Mouse (Mus musculus): ENCODE data around the gene Rtn2. TPM values are rescaled to one million over a fixed set of nuclear protein-coding genes. Genes with fewer than 3 reads are reported as not detected.

Gene Rtn2
- polyA plus RNA-seq, 1 experiment from 2014 or later: 26.1 TPM

DNA sequence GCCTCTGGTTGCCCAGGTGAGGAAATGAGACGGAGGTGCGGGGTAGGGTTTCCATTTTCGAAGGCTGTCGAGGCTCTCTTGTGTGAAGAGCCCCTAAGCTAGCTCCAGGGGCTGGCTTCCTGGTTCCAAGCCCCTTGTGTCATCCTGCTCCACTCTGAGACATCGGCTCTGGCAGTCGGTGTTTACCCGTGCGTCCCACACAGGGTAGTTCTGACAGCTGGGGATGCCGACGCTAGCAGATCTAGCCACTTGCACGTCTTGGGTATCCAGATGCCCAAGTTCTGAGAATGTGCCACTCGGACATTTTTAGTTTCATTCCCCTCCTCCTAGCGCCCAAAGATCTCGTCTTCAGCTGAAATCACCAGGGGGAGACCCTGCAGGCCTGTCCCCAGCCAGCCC lies 981 bp downstream of the Rtn2 start:
- Histone ChIP-seq H3K4me2 (peak overlapping the region; percentile 96), H3K27ac (replicated peaks) (no peak overlapping the region), H3K4me1 (peaks cover 18% of the 10 kb centered on the region), H3K9me3 (no peaks in the 10 kb centered on the region), H3K9ac (no peak overlapping the region), H3K36me3 (no peaks in the 10 kb centered on the region), H3K4me3 (peak overlapping the region; percentile 63), H3K27me3 (replicated peaks) (peaks cover 69% of the 10 kb centered on the region)
- 31% methylated on average over 14 of the region's 14 CpGs for WGBS
- ATAC-seq (ENCODE audit: extremely low read depth, insufficient number of reproducible peaks, low FRiP score, low TSS enrichment): no peak

DNA sequence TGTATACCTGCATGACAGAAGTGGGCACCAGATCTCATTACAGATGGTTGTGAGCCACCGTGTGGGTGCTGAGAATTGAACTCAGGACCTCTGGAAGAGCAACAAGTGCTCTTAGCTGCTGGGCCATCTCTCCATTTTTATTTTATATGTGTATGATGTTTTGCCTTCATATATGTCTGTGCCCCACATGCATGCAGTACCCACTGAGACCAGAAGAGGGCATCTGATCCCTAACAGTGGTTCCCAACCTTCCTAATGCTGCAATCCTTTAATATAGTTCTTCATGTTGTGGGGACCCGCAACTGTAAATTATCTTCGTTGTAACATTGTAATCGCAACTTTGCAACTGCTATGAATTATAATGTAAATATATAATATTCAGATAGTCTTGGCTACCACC lies 2.3 kb downstream of the Rtn2 start:
- 19% methylated on average over 4 of the region's 4 CpGs for WGBS
- H3K36me3 ChIP-seq: no peaks in the 10 kb centered on the region

DNA sequence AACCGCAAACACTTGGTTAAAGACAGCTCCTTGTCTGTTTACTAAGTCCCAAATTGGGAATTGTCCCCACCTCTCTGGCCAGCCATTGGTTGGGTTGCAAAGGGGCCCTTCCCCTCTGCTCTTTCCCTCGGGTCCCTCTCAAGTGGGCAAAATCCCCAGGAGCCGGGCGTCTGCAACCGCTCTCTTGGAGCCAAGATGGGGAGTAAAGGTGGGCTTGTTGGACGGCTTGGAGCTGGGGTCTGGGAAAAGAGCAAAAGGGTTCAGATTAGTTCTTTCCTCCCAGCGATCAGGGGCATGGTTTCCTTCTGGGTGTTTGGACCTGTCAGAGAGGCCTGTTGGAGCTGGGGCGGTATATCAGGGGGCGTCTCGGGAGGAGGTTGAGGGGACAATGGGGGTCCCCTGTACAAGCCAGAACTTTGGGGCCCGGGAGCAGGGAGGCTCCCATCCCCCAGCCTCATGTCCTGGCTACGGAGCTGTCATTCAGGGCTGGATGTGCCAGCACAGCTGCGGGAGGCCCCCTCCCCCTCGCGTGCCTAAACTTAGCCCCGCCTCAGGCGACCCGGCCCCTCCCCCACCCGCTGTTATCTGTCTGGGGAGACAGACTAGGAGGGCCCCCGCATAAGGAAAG lies 8.7 kb downstream of the Rtn2 start:
- Histone ChIP-seq H3K36me3 (no peaks in the 10 kb centered on the region), H3K4me3 (peak overlapping the region; percentile 69), H3K27ac (replicated peaks) (peak overlapping the region; percentile 86), H3K9me3 (no peaks in the 10 kb centered on the region), H3K4me2 (peak overlapping the region; percentile 90), H3K27me3 (replicated peaks) (peaks cover 6% of the 10 kb centered on the region), H3K9ac (peak overlapping the region; percentile 84), H3K4me1 (peaks cover 23% of the 10 kb centered on the region)
- ATAC-seq (ENCODE audit: extremely low read depth, insufficient number of reproducible peaks, low FRiP score, low TSS enrichment): peak; percentile 65; the same call in 1 of the 2 replicates
- under 1% methylated on average over 20 of the region's 20 CpGs for WGBS

More for the DNA sequence above, 2.3 kb downstream of the Rtn2 start:
- H3K27ac ChIP-seq (replicated peaks): no peak overlapping the region
- H3K9ac ChIP-seq: no peak overlapping the region
- no peak overlapping the region for H3K4me2 ChIP-seq
- H3K27me3 ChIP-seq (replicated peaks): peaks cover 56% of the 10 kb centered on the region
- ATAC-seq (ENCODE audit: extremely low read depth, insufficient number of reproducible peaks, low FRiP score, low TSS enrichment): no peak
- H3K4me1 ChIP-seq: peaks cover 10% of the 10 kb centered on the region
- no peaks in the 10 kb centered on the region for H3K9me3 ChIP-seq
- no peak overlapping the region for H3K4me3 ChIP-seq

DNA sequence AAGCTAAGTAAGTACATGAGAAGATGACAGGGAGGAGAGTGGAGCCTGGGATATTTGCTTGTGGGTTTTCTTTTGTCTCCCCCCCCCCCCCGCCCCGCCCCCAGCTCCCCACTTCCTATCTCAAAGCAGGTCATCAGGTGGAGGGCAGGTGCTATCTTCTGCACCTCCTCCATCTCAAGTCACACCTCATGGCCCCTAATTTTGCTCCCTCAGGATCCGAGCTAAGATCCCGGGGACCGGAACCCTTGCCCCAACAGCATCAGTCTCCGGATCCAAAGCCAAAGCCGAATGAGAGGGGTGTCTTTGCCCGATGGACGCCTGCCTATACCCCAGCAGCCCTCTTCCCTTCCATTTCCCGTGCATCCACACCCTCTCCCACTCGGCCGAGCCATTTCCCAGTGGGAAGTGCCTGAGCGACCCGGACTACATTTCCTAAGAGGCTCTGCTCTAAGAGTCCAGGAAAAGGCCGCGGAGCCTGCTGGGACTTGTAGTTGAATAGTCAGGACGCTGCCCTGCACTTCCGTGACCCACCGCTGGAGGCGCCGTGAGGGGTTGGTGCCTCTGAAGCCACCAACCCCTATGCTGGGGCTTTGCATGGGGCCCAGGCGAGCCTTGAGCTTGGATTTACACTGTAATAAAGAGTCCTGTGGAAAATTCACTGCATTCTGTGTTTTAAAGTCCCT lies 13.2 kb downstream of the Rtn2 start:
- Histone ChIP-seq H3K4me2 (peak overlapping the region; percentile 68), H3K9ac (peak overlapping the region; percentile 72), H3K9me3 (no peaks in the 10 kb centered on the region), H3K27me3 (replicated peaks) (no peaks in the 10 kb centered on the region), H3K36me3 (no peaks in the 10 kb centered on the region), H3K4me1 (peaks cover 20% of the 10 kb centered on the region), H3K27ac (replicated peaks) (no peak overlapping the region), H3K4me3 (peak overlapping the region; percentile 43)
- WGBS: 15% methylated on average over 22 of the region's 22 CpGs
- peak; percentile 34; the same call in 1 of the 2 replicates for ATAC-seq (ENCODE audit: extremely low read depth, insufficient number of reproducible peaks, low FRiP score, low TSS enrichment)

DNA sequence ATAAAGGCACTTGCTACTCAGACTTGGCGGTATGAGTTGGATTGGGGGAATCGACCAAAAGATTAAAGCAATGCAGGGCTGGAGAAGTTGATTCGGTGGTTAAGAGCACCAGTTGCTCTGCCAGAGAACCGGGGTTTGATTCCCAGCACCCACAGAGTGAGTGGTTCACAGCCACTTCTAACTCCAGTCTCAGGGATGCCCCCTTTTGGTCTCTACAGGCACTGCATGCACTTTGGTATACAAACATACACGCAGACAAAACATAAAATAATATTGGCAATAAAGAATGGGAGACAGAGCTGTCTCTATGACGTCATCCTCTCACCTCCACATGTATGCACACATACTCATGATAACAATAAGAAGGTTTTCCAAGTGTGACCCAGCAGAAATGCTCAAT lies 14.6 kb downstream of the Rtn2 start:
- peaks cover 7% of the 10 kb centered on the region for H3K27me3 ChIP-seq (replicated peaks)
- 83% methylated on average over 6 of the region's 6 CpGs for WGBS
- H3K4me3 ChIP-seq: no peak overlapping the region
- H3K27ac ChIP-seq (replicated peaks): no peak overlapping the region
- ATAC-seq (ENCODE audit: extremely low read depth, insufficient number of reproducible peaks, low FRiP score, low TSS enrichment): no peak
- no peak overlapping the region for H3K4me2 ChIP-seq
- no peaks in the 10 kb centered on the region for H3K9me3 ChIP-seq
- H3K4me1 ChIP-seq: peaks cover 16% of the 10 kb centered on the region
- H3K36me3 ChIP-seq: no peaks in the 10 kb centered on the region
- H3K9ac ChIP-seq: no peak overlapping the region

DNA sequence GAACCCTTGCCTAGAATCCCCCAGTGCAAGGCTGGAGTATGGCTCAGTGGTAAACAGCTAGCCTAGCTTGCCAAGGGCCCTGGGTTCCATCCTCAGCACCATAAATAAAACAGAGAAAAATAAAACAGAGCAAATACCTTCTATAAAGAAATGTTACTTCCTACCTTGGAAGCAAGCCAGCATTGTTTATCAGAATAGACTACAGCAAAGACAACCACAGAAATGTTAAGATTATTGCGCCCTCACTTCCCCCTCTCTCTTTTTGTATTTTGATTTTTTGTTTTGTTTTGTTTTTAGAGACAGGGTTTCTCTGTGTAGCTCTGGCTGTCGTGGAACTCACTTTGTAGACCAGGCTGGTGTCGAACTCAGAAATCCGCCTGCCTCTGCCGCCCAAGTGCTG lies 15.4 kb downstream of the Rtn2 start:
- Histone ChIP-seq H3K4me1 (peaks cover 17% of the 10 kb centered on the region), H3K36me3 (no peaks in the 10 kb centered on the region), H3K27me3 (replicated peaks) (peaks cover 15% of the 10 kb centered on the region), H3K4me2 (no peak overlapping the region), H3K9ac (no peak overlapping the region), H3K4me3 (no peak overlapping the region), H3K27ac (replicated peaks) (no peak overlapping the region), H3K9me3 (no peaks in the 10 kb centered on the region)
- 80% methylated on average over 5 of the region's 5 CpGs for WGBS
- ATAC-seq (ENCODE audit: extremely low read depth, insufficient number of reproducible peaks, low FRiP score, low TSS enrichment): no peak

DNA sequence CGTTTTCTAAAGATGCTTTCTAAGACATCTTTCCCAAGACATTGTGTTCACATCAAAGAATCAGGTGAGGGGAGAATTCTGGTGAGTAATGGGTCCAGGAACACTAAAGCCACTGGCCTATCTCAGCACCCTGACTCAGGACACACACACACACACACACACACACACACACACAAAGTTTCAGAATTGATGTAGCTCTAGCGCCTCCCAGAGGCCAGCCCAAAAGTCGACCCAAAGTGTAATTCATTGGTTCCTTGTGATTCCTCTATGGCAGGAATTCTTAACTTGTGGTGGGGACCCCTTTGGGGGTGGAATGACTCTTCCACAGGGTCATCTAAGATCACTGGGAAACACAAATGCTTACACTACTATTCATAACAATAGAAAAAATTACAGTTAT lies 16.8 kb downstream of the Rtn2 start:
- Histone ChIP-seq H3K9ac (no peak overlapping the region), H3K9me3 (no peaks in the 10 kb centered on the region), H3K27ac (replicated peaks) (no peak overlapping the region), H3K4me3 (no peak overlapping the region), H3K27me3 (replicated peaks) (peaks cover 29% of the 10 kb centered on the region), H3K36me3 (no peaks in the 10 kb centered on the region), H3K4me1 (peaks cover 25% of the 10 kb centered on the region), H3K4me2 (no peak overlapping the region)
- no peak for ATAC-seq (ENCODE audit: extremely low read depth, insufficient number of reproducible peaks, low FRiP score, low TSS enrichment)
- 16% methylated on average over 3 of the region's 3 CpGs for WGBS

DNA sequence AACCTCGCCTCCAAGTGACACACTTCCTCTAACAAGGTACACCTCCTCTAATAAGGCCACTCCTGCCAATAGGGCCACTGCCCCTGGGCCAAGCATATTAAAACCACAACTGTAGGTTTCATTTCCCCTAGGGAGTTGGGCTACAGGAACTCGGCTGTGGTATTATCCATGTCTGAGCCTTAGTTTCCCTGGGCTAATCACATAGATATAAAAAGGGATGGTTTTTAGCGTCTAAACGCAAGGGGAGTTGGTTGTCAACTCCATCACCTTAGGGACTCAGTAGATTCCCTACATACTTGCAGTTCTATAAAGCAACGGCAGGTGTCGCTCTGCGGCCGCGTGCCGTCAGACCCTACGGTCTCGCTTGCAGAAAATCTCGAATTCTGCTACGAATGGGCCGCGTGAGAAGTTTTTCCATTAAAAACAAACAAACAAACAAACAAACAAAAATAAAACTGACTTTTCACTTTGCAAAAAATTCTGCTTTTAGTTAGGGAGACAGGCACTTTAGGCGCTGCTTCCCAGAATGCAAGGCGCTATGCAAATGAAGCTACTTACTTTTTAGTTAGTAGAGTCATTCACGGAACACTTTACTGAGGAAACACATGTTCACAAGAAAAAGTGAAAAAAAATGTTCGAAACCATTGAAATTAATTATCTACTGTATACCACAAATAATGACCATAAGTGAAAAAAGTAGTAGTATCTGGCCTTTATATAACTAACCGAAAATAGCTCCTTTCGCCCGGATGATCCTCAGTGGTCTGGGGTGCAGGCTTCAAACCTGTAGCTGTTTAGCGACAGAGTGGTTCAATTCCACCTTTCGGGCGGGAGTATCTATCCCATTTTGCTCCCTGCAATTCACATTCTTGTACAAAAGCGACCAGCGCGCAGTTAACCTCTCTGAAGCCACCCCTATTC lies 18.3 kb downstream of the Rtn2 start:
- Histone ChIP-seq H3K4me2 (peak overlapping the region; percentile 65), H3K27ac (replicated peaks) (no peak overlapping the region; the same call in 1 of the 2 replicates), H3K4me1 (peaks cover 35% of the 10 kb centered on the region), H3K27me3 (replicated peaks) (peaks cover 44% of the 10 kb centered on the region), H3K9ac (peak overlapping the region; percentile 55), H3K9me3 (no peaks in the 10 kb centered on the region), H3K4me3 (peak overlapping the region; percentile 53), H3K36me3 (no peaks in the 10 kb centered on the region)
- WGBS: under 1% methylated on average over 29 of the region's 29 CpGs
- 0 out of 2 replicates have a peak, but pooled peaks have one; percentile 49 for ATAC-seq (ENCODE audit: extremely low read depth, insufficient number of reproducible peaks, low FRiP score, low TSS enrichment)

DNA sequence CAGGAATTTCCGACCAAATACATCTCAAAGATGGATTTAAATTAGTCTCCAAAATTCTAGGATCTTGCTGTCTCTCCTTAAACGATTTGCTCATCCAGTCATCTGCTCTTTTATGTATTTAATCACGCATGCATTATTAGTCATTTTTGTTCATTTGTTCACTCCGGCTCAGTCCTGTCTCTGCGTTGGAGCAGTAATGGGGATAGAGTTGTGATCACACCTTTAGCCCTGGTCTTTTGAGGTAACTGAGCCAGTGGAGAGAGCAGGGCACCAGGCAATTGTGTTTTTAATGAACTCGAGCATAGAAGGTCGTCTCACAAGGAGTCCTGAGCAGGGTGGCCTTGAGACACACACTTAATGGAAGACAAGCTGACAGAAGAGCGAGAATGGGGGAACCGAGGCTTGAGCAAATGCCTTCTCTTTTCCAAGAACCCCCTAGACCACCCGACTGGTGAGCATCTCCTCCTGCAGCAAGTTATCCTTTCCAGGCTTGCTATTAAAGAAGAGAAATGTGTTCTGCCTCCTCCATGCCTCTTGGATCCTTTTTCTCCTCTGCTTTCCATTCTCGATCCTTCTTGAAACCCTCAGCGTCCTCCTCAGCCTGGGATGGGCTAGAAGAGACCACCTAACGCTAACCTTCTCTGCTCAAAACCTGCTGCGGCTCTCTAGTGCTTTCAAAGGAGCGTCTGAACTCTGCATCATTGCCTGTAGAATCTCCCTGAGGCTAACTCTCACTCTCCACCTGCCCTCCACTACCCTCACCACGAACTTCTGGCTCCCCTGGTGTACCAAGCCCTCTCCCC lies 19.2 kb downstream of the Rtn2 start:
- peaks cover 54% of the 10 kb centered on the region for H3K27me3 ChIP-seq (replicated peaks)
- peak overlapping the region; percentile 55 for H3K9ac ChIP-seq
- ATAC-seq (ENCODE audit: extremely low read depth, insufficient number of reproducible peaks, low FRiP score, low TSS enrichment): no peak
- H3K27ac ChIP-seq (replicated peaks): no peak overlapping the region
- H3K9me3 ChIP-seq: no peaks in the 10 kb centered on the region
- peaks cover 35% of the 10 kb centered on the region for H3K4me1 ChIP-seq
- WGBS: 13% methylated on average over 16 of the region's 16 CpGs
- H3K4me3 ChIP-seq: peak overlapping the region; percentile 53
- H3K36me3 ChIP-seq: no peaks in the 10 kb centered on the region
- peak overlapping the region; percentile 65 for H3K4me2 ChIP-seq

DNA sequence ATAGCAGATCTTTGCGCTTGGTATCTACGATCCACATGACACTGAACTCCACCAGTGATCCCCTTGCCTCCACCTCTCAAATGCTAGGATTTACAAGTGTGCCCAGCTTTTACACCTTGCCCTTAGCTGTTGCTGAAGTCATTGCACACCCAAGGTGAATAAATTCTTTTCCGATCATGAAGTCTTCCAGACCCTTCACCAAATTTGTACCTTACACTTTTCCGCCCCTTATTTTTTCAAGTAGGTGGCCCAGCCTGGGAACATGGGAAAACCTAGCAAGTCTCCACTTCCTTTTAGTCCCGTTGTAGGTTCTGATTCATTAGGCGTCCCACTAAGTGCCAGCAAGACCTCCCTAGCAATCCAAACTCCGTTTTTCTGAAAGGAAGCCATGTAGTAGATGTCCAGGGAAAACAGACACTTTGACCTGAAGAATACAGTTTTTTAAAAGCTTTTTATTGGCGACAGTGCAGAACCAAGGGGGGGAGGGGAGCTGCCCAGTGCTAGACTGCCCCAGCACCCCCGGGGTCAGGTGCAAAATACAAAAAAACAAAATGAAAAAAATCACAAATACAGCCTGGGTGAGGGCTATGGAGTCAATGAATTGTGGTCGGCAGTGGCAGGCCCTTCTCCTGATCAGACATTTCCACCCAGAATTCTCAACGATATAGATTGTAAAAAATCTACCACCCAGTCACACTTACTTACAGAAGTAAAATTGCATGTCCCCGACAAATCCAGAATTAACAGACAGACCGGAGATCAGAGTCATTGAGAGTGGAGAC lies 20.0 kb downstream of the Rtn2 start:
- H3K27me3 ChIP-seq (replicated peaks): peaks cover 61% of the 10 kb centered on the region

More for the DNA sequence above, 20.0 kb downstream of the Rtn2 start:
- peak overlapping the region; percentile 53; the same call in 1 of the 2 replicates for H3K4me3 ChIP-seq
- H3K36me3 ChIP-seq: no peaks in the 10 kb centered on the region
- H3K9ac ChIP-seq: peak overlapping the region; percentile 55
- no peak overlapping the region for H3K27ac ChIP-seq (replicated peaks)
- WGBS: 43% methylated on average over 13 of the region's 13 CpGs
- peaks cover 36% of the 10 kb centered on the region for H3K4me1 ChIP-seq
- peak overlapping the region; percentile 65; the same call in 1 of the 2 replicates for H3K4me2 ChIP-seq
- H3K9me3 ChIP-seq: no peaks in the 10 kb centered on the region
- ATAC-seq (ENCODE audit: extremely low read depth, insufficient number of reproducible peaks, low FRiP score, low TSS enrichment): no peak

Measured in heart, embryonic 13.5 days (tissue).